Mouse (Mus musculus): ENCODE measurements at regions not wholly inside any gene's neighbourhood (a gene's known extent, or its start where the extent isn't known, plus 50 kb on each side); places are given as distances from the start of the nearest gene placed in this dataset.

GRCm38 (mm10) chr19:15647313-15647712, 299.8 kb downstream of the Psat1 start:
- no peak for DNase-seq

DNA sequence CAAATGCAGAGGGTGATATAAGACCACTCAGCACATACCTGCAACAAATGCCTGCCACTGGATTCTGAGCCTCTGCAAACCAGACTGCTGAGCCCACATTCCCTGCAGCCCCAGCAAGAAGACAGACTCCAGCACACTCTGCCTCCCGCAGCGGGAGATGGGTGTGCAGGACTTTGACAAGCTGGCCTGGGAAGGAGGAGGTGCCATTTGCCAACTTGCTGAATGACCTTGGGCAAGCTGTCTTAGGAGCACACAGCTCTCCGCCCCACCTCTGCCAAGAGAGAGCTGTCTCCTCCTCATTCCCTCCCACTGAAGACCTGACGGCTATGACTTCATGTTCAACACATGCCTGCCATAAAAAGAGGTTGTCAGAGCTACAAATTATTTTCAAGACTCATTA, 302.4 kb downstream of the Psat1 start:
- no peak for DNase-seq

DNA sequence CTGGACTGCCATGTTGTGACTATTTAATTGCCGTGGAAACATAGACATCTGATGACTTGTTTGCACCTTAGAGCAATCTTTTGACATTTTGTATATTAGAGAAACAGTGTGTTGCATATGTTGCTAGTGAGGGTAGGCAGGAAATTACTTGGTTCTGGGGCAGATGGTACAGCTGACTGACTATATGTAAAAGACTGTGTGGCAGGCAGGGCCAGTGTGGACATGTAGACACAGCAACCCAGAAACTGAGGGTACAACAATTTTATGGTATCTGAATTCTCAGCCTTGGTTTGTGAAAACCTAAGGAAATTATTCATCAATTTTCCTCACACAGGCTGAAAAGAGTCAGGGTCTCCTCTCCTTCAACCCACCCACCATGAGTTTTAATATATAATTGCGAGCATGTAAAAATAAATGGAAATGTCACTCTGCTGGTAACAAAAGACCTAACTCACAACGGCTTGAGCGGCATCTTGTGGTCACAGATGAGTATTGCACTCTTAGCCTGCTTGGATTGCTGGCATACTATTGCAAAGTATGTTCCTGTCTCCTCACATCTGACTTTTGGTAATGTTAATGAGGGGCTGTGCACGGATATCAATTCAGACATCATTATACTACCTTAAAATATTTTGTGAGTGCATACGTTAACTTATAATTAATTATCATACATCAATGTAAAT, 329.8 kb downstream of the Psat1 start:
- DNase-seq, result peak; percentile 39 to 43

DNA sequence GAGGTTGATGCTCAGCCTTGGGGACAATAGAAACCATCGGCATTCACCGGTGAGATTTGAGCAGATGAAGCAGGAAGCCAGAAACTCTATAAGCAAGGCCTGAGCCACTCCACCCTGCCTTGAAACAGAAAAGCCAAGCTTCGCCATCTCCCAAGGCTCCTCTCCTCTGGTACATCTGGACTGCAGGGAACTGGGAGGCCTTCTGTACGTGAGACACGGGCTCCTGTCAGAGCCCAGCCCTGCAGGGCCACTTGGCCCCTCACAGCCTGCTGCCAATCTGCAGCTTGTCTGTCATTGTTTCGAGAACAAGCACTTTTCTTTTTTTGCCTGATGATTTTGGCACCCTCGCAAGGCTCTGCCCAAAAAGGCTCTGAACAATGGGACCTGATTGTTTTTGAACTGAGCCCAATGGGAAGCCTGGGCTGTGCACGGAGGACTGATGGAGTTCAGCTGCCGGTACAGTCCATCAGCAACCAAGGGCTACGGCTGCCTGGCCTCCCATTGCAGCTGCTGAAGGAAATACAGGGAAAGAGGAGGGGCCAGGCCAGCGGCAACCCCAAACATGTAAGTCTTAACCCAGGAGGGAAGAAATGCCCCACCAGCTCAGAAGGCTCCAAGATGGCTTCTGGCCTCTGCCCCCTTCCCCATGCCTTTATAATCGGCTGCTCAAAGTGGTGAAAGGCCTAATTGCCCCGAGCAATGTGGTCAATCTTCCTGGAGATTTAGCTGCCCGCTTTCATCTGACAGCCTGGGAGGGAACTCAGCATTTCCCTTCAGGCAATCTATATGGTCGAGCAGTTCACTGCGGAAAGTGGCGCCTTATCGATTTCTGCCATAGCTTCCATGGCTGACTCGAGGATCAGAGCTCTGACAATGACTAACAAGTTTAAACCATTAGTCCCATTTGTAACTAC, 332.2 kb downstream of the Psat1 start:
- DNase-seq, result no peak

GRCm38 (mm10) chr19:15611137-15611758, 335.9 kb downstream of the Psat1 start:
- DNase-seq, result no peak

- no peak for DNase-seq
These were observed 340.7 kb downstream of the Psat1 start for GRCm38 (mm10) chr19:15606440-15606839.

DNA sequence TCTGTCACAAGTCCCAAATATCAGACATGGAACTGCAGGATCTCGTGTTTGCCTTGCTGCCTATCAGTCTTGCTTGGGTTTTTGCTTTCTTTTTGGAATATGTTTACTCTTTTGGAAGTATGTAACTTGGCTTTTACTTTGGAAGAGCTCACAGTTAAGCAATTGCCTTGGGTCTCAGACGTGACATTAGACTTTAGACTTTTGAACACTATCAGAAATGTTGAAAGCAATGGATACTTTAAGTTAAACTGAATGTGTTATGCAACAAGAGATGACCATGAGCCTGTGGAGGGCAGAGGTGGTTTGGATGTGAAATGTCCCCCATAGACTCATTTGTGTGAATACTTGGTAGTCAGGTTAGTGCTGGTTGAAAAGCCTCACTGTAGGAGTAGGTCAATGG, 354.3 kb downstream of the Psat1 start:
- DNase-seq, result no peak

DNA sequence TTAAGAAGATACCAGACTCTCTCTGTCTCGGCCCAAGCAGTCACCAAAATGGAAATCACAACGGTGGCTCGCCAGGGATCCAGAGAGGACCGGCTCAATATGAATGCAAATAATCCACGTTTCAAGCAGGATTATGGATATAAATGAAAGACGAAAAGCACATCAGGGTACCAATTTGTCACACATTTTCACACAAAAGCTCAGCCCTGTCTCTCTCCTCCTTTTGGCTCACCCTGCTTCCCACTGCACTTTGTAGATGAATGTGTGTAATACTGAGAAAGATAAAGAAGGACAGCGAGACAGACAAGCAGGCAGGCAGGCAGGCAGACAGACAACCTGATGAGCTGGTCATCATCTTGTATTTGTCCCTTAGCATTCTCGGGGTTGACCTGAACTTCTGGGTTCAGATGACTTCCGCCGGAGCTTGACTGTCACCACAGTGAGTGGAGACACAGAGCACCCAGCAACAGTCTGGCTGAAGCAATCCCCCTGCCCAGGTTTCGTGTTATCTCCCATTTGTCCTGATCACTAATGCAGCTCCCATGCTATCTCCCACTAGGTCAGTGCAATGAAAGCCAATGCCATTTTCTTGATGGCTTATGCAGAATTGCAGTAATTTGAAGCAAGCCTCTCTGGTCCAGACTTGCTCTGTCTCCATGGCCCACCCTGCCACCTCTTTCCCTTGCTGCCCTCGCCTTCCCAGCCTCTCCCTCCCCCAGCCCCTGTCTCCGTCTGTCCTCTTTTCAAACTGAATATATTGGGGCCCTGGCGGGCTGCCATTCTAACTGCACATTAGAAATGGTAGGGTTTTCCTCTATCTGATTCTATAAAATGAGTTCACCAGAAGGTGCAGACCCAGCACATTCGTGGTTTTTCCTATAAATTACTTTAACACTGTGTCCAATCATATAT, 363.1 kb downstream of the Psat1 start:
- no peak for DNase-seq

DNA sequence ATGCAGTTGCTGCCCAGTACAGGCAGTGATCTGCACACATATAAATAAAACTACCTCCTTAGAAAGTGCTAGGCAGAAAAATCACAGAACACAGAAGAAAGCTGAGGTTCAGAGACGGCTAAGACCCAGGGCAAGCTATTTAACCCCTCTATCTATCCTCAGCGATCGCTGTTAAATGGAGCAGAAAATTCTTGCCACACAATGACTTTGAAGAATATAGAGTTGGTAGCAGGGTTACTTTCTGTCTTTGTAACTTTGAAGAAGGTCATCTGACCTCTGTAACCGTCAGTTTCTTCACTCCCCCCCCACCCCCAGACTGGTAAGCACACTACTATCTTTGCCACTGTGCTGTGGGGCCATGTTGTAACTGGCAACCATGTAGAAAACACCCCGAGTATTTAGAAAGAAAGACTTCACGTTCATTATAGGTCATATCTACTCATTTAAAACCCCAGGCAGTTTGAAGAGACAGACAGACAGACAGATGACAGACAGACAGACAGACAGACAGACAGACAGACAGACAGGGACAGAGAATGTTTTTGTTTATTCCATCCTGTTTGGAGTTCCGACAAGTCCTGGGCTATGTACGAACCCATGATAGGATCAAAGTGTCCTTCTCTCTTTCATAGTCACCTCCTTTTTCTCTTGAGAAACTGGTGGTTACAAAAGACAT, 363.9 kb downstream of the Psat1 start:
- DNase-seq, result no peak

- no peak for DNase-seq
These were observed 375.9 kb downstream of the Psat1 start for GRCm38 (mm10) chr19:15571204-15571603.

DNA sequence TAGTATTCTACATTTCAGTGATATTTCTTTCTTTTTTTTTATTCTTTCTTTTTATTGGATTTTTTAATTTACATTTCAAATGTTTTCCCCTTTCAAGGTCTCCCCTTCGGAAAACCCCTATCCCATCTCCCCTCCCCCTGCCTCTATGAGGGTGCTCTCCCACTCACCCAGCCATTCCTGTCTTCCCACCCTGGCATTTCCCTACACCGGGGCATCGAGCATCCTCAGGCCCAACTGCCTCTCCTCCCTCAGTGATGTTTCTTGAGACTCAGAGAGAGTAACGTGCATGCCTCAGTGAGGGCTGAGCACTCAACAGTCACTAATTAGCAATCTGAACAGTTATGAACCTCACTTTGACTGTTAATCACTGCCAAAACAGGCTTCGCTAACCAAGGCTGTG, 385.6 kb downstream of the Psat1 start:
- DNase-seq, result no peak

DNA sequence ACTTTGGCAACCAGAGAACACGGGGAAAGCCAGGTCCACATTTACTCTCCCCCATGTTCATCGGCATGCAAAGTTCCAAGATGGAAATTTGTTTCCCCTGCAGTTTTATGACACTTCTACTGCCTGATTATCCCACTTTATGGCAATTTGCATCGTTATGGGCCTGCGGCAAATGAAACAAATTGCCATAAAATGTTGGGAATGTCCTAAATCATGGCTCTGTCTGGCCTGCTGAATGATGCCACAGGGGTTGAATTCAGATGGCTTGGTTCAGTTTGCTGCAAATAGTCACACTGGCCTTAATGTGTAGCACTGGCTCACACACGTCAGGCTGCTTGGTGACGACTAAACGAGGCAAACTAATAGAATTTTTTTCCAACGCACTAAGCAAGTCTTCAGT, 393.2 kb downstream of the Psat1 start:
- DNase-seq, result no peak

DNA sequence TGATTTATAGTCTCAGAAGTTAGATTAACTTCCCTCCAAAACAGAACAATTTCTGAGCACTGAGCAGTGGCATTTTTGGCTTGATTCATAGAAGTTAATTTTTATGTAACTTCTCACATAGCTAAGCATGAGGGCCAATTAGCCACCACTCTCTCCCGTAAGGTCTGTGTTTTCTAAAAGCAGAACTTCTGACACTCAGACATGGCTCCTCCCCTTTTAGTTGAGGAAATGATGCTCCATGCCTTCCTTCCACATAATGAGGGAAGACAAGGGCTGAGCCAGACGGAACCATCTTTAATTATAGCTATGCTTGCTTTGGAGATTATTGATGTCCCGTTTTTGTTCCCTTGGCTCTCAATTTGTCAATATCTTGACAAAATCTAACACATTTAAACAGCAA, 429.3 kb downstream of the Psat1 start:
- no peak for DNase-seq

GRCm38 (mm10) chr19:15516566-15517305, 430.4 kb downstream of the Psat1 start:
- no peak for DNase-seq

- no peak for DNase-seq
These were observed 433.9 kb downstream of the Psat1 start for GRCm38 (mm10) chr19:15513197-15513596.

DNA sequence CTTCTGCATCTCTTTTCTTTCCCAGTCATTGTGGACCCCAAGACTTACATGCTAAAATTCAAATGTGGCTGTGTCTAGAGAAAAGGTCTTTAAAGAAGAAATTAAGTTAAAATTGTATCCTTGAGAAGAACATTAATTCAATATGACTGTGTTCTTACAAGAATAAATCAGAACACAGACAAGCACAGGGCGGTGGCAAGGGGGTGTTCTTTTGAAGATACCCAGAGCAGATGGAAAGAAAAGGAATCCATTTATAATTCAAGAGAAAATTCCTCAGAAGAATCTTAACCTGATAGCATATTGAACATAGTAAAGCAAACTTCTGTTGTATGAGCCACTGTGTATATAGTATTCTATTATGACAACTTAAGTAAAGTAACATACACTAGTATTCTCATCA, 436.7 kb downstream of the Psat1 start:
- no peak for DNase-seq

DNA sequence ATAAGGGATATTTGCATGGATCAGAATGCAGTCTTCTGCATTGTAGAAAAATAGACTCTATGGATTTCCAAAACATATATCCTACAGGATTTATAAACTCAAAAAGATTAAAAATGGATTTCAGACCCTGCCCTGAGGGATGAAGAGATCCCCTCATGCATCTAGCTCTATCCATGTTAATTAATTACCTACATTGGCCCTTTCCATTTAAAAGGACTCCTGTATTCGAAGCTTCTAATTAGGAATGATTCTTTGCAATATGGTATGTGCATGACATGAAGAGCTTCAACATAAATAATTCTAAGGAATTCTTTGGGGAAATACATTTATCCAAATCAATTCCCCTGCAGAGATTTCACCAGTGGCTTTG, 444.2 kb downstream of the Psat1 start:
- no peak for DNase-seq

- no peak for DNase-seq
These were observed 444.7 kb downstream of the Psat1 start for GRCm38 (mm10) chr19:15502315-15502984.

GRCm38 (mm10) chr19:15495532-15495931, 451.6 kb downstream of the Psat1 start:
- no peak for DNase-seq

DNA sequence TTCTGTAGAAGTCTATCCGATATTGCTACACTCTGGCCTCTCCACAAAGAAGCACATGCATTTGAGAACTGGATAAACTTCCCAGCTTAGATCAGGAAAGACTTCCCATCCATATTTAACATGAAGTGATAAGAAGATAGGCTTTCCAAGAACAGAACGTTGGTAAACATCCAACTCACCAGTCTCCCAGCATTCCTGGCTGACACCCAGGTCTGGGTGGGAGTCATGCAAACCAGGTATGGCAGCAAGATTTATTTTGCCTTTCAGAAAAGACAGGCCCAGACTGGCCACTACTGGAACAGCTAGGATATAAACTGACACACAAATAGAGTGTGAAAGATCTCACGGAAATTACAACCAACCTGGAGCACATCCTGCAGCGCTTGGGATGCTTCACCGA, 459.6 kb downstream of the Psat1 start:
- DNase-seq, result no peak

- DNase-seq, result no peak
These were observed 465.5 kb downstream of the Psat1 start for GRCm38 (mm10) chr19:15481605-15482004.
